Mouse (Mus musculus): ENCODE results near the gene Slc44a5. TPM values are rescaled to one million over a fixed set of nuclear protein-coding genes. Genes with fewer than 3 reads are reported as not detected.

Slc44a5 gene
- polyA plus RNA-seq, 1 experiment from 2014 or later = 0.58 TPM

GRCm38 (mm10) chr3:154268313-154268712 lies 295.1 kb downstream of the Slc44a5 start:
- H3K9ac ChIP-seq = no peak overlapping the region
- no peak overlapping the region for H3K4me2 ChIP-seq
- H3K27ac ChIP-seq = no peak overlapping the region
- H3K9me3 ChIP-seq (replicated peaks) = no peaks in the 10 kb centered on the region
- peaks cover 19% of the 10 kb centered on the region for H3K27me3 ChIP-seq
- peaks cover 2% of the 10 kb centered on the region; the same call in 1 of the 2 replicates for H3K4me1 ChIP-seq
- ATAC-seq (replicated peaks; ENCODE audit: low FRiP score) = no peak
- H3K4me3 ChIP-seq (replicated peaks) = no peak overlapping the region
- no peaks in the 10 kb centered on the region for H3K36me3 ChIP-seq
- 72% methylated on average over 9 of the region's 9 CpGs for WGBS

GRCm38 (mm10) chr3:154269757-154270366 lies 296.6 kb downstream of the Slc44a5 start:
- Histone ChIP-seq H3K4me1 (peaks cover 2% of the 10 kb centered on the region; the same call in 1 of the 2 replicates), H3K4me3 (replicated peaks) (peak overlapping the region; percentile 34), H3K9me3 (replicated peaks) (no peaks in the 10 kb centered on the region), H3K27me3 (peaks cover 19% of the 10 kb centered on the region), H3K9ac (0 out of 2 replicates have a peak overlapping the region, but pooled peaks have one; percentile 29), H3K36me3 (no peaks in the 10 kb centered on the region), H3K27ac (no peak overlapping the region), H3K4me2 (peak overlapping the region; percentile 64)
- ATAC-seq (replicated peaks; ENCODE audit: low FRiP score) = peak; percentile 75
- 11% methylated on average over 19 of the region's 19 CpGs for WGBS

GRCm38 (mm10) chr3:154274681-154275080 lies 301.4 kb downstream of the Slc44a5 start:
- ATAC-seq (replicated peaks; ENCODE audit: low FRiP score) = no peak
- Histone ChIP-seq H3K4me3 (replicated peaks) (no peak overlapping the region), H3K9me3 (replicated peaks) (no peaks in the 10 kb centered on the region), H3K9ac (no peak overlapping the region), H3K4me2 (no peak overlapping the region), H3K27ac (no peak overlapping the region), H3K4me1 (peaks cover 2% of the 10 kb centered on the region; the same call in 1 of the 2 replicates), H3K27me3 (peaks cover 28% of the 10 kb centered on the region), H3K36me3 (no peaks in the 10 kb centered on the region)
- WGBS = 49% methylated on average over 3 of the region's 3 CpGs

GRCm38 (mm10) chr3:154284260-154284659 lies 311.0 kb downstream of the Slc44a5 start:
- Histone ChIP-seq H3K4me2 (no peak overlapping the region), H3K27me3 (peaks cover 6% of the 10 kb centered on the region; the same call in 1 of the 2 replicates), H3K9me3 (replicated peaks) (no peaks in the 10 kb centered on the region), H3K9ac (no peak overlapping the region), H3K27ac (no peak overlapping the region), H3K4me3 (replicated peaks) (no peak overlapping the region), H3K4me1 (peaks cover 7% of the 10 kb centered on the region; the same call in 1 of the 2 replicates), H3K36me3 (no peaks in the 10 kb centered on the region)
- 25% methylated on average over 3 of the region's 3 CpGs for WGBS
- ATAC-seq (replicated peaks; ENCODE audit: low FRiP score) = no peak

GRCm38 (mm10) chr3:154285351-154285750 lies 312.1 kb downstream of the Slc44a5 start:
- Histone ChIP-seq H3K9me3 (replicated peaks) (no peaks in the 10 kb centered on the region), H3K9ac (no peak overlapping the region), H3K27me3 (peaks cover 7% of the 10 kb centered on the region; the same call in 1 of the 2 replicates), H3K4me1 (peaks cover 7% of the 10 kb centered on the region; the same call in 1 of the 2 replicates), H3K27ac (no peak overlapping the region), H3K4me2 (no peak overlapping the region), H3K36me3 (no peaks in the 10 kb centered on the region), H3K4me3 (replicated peaks) (no peak overlapping the region)
- peak; percentile 68 for ATAC-seq (replicated peaks; ENCODE audit: low FRiP score)
- 34% methylated on average over 4 of the region's 4 CpGs for WGBS

- Histone ChIP-seq H3K27me3 (peaks cover 10% of the 10 kb centered on the region), H3K36me3 (no peaks in the 10 kb centered on the region), H3K4me3 (replicated peaks) (no peak overlapping the region), H3K9me3 (replicated peaks) (no peaks in the 10 kb centered on the region), H3K27ac (no peak overlapping the region), H3K9ac (no peak overlapping the region), H3K4me1 (peaks cover 7% of the 10 kb centered on the region; the same call in 1 of the 2 replicates), H3K4me2 (no peak overlapping the region)
- 50% methylated on average over 2 of the region's 2 CpGs for WGBS
- peak; percentile 57; the same call in 1 of the 2 replicates for ATAC-seq (replicated peaks; ENCODE audit: low FRiP score)
Measured at GRCm38 (mm10) chr3:154287217-154287616, 314.0 kb downstream of the Slc44a5 start.

GRCm38 (mm10) chr3:154288429-154289069 lies 315.3 kb downstream of the Slc44a5 start:
- peaks cover 7% of the 10 kb centered on the region; the same call in 1 of the 2 replicates for H3K4me1 ChIP-seq
- H3K4me3 ChIP-seq (replicated peaks) = no peak overlapping the region
- WGBS = 85% methylated on average over 4 of the region's 4 CpGs
- H3K27me3 ChIP-seq = peaks cover 14% of the 10 kb centered on the region
- H3K9me3 ChIP-seq (replicated peaks) = no peaks in the 10 kb centered on the region
- H3K27ac ChIP-seq = no peak overlapping the region
- H3K4me2 ChIP-seq = no peak overlapping the region
- H3K36me3 ChIP-seq = no peaks in the 10 kb centered on the region
- ATAC-seq (replicated peaks; ENCODE audit: low FRiP score) = no peak
- H3K9ac ChIP-seq = no peak overlapping the region

- no peaks in the 10 kb centered on the region for H3K36me3 ChIP-seq
- H3K9ac ChIP-seq = no peak overlapping the region
- H3K4me3 ChIP-seq (replicated peaks) = no peak overlapping the region
- H3K27ac ChIP-seq = no peak overlapping the region
- H3K27me3 ChIP-seq = peaks cover 17% of the 10 kb centered on the region
- H3K4me2 ChIP-seq = no peak overlapping the region
- no peaks in the 10 kb centered on the region for H3K9me3 ChIP-seq (replicated peaks)
- 69% methylated on average over 2 of the region's 2 CpGs for WGBS
- no peak for ATAC-seq (replicated peaks; ENCODE audit: low FRiP score)
- no peaks in the 10 kb centered on the region for H3K4me1 ChIP-seq
Measured at GRCm38 (mm10) chr3:154290351-154290750, 317.1 kb downstream of the Slc44a5 start.

GRCm38 (mm10) chr3:154292126-154292525 lies 318.9 kb downstream of the Slc44a5 start:
- H3K4me2 ChIP-seq = no peak overlapping the region
- ATAC-seq (replicated peaks; ENCODE audit: low FRiP score) = no peak
- 80% methylated on average over 5 of the region's 5 CpGs for WGBS

GRCm38 (mm10) chr3:154293839-154294490 lies 320.7 kb downstream of the Slc44a5 start:
- Histone ChIP-seq H3K27ac (no peak overlapping the region), H3K9me3 (replicated peaks) (no peaks in the 10 kb centered on the region), H3K9ac (no peak overlapping the region), H3K27me3 (peaks cover 15% of the 10 kb centered on the region), H3K36me3 (no peaks in the 10 kb centered on the region), H3K4me3 (replicated peaks) (no peak overlapping the region), H3K4me2 (no peak overlapping the region), H3K4me1 (no peaks in the 10 kb centered on the region)
- WGBS = 75% methylated on average over 9 of the region's 9 CpGs
- no peak for ATAC-seq (replicated peaks; ENCODE audit: low FRiP score)

More at GRCm38 (mm10) chr3:154292126-154292525, 318.9 kb downstream of the Slc44a5 start:
- Histone ChIP-seq H3K9ac (no peak overlapping the region), H3K27ac (no peak overlapping the region), H3K4me3 (replicated peaks) (no peak overlapping the region), H3K9me3 (replicated peaks) (no peaks in the 10 kb centered on the region), H3K4me1 (no peaks in the 10 kb centered on the region), H3K27me3 (peaks cover 17% of the 10 kb centered on the region), H3K36me3 (no peaks in the 10 kb centered on the region)

- Histone ChIP-seq H3K4me3 (replicated peaks) (no peak overlapping the region), H3K4me1 (no peaks in the 10 kb centered on the region), H3K9ac (no peak overlapping the region), H3K4me2 (no peak overlapping the region), H3K36me3 (no peaks in the 10 kb centered on the region), H3K27me3 (peaks cover 12% of the 10 kb centered on the region; the same call in 1 of the 2 replicates), H3K27ac (no peak overlapping the region), H3K9me3 (replicated peaks) (no peaks in the 10 kb centered on the region)
- no peak for ATAC-seq (replicated peaks; ENCODE audit: low FRiP score)
- WGBS = 91% methylated on average over 17 of the region's 17 CpGs
Measured at GRCm38 (mm10) chr3:154294924-154295834, 321.9 kb downstream of the Slc44a5 start.
